Mouse (Mus musculus): ENCODE measurements around the gene Stk11. TPM values are rescaled to one million over a fixed set of nuclear protein-coding genes. Genes with fewer than 3 reads are reported as not detected.

Stk11 gene
- polyA plus RNA-seq, 1 experiment from 2014 or later = 11.7 TPM

DNA sequence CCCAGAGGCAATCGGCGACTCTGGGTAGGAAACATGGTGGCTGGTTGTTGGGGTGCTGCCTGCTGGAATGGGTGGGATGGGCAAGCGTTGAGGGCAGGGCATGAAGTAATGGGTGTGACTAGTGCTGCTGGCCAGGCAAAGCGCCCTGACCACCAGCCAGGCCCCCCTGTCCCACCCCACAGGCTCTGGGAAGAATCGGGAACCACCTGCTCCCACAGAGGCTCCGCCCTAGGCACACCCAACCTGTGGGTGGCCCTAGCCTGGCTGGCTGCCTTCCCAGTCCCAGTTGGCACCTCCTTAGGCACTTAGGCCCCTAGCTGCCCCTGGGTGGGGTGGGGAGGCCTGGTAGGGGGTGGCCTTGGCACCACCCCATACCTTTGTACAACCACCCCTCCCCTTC is 30.3 kb downstream of the Stk11 start:
- Histone ChIP-seq H3K27ac (ENCODE audit: low read depth, low read length) (peak overlapping the region; percentile 97), H3K4me1 (replicated peaks; ENCODE audit: control insufficient read depth, insufficient read depth, low read length) (0 out of 2 replicates have a peak, but pooled peaks cover 5% of the 10 kb centered on the region), H3K36me3 (ENCODE audit: control insufficient read depth, insufficient read depth) (peaks cover 40% of the 10 kb centered on the region), H3K27me3 (replicated peaks; ENCODE audit: control insufficient read depth, insufficient read depth, low read length) (no peaks in the 10 kb centered on the region), H3K9ac (ENCODE audit: low read depth, low read length) (peak overlapping the region; percentile 31; the same call in 1 of the 2 replicates), H3K9me3 (ENCODE audit: control insufficient read depth) (no peaks in the 10 kb centered on the region), H3K4me3 (ENCODE audit: low read depth, low read length) (no peak overlapping the region), H3K4me2 (replicated peaks; ENCODE audit: low read depth) (peak overlapping the region; percentile 86)
- no peak for ATAC-seq
- 47% methylated on average over 6 of the region's 6 CpGs for WGBS
- no peak for TF ChIP-seq CTCF (IDR thresholded peaks at IDR 0.05; ENCODE audit: low read depth)

DNA sequence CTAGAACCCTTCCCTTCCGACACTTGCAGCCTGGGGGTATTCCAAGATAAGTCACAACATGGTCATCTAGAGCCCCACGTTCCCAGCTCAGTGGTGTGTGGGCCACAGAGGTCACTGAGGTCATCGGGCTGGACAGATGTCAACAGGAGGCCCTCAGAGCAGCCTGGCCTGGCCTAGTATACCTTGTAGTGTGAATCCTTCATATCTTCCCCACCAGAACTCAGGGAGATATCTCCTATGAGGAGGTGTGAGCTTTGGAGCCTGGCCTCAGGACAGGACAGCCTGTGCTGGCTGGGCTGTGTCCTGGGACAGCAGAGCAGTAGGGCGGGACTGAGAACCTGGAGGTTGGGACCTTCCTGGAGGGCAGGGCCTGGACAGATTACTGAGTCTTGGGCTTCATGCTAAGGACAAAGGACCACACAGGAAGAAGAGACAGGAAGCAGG is 31.0 kb downstream of the Stk11 start:
- TF ChIP-seq CTCF (IDR thresholded peaks at IDR 0.05; ENCODE audit: low read depth) = no peak
- H3K9me3 ChIP-seq (ENCODE audit: control insufficient read depth) = no peaks in the 10 kb centered on the region
- H3K4me3 ChIP-seq (ENCODE audit: low read depth, low read length) = no peak overlapping the region
- peaks cover 43% of the 10 kb centered on the region for H3K36me3 ChIP-seq (ENCODE audit: control insufficient read depth, insufficient read depth)
- peak overlapping the region; percentile 97 for H3K27ac ChIP-seq (ENCODE audit: low read depth, low read length)
- peak; percentile 5 for ATAC-seq
- H3K4me1 ChIP-seq (replicated peaks; ENCODE audit: control insufficient read depth, insufficient read depth, low read length) = 0 out of 2 replicates have a peak, but pooled peaks cover 5% of the 10 kb centered on the region
- WGBS = 56% methylated on average over 4 of the region's 4 CpGs
- H3K9ac ChIP-seq (ENCODE audit: low read depth, low read length) = 0 out of 2 replicates have a peak overlapping the region, but pooled peaks have one; percentile 31
- H3K27me3 ChIP-seq (replicated peaks; ENCODE audit: control insufficient read depth, insufficient read depth, low read length) = no peaks in the 10 kb centered on the region
- peak overlapping the region; percentile 86 for H3K4me2 ChIP-seq (replicated peaks; ENCODE audit: low read depth)

DNA sequence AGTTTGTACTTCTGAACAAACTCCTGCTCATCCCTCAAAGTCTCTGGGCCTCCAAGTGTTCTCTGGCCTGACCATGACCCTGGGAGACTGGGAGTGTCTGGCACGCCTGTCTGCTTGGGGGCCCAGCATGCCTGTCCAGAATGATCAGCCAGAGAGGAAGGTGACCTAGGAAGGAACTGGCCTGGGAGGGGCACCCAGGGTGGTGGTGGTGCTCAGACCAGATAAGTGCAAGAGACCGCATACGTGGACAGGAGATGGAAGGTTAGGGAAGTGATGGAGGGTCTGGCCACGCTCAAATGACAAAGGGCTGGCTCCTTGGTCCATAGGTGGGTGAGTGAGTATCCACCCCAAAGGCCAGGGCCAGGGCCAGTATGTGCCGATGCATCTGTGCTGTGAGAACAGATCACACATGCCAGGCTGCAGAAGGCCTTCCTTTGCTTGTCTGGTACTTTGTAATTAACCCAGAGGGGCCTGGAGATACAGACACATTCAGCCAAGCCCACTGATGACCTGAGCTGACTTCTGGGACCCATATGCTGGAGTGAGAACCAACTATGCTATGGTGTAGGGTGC is 31.6 kb downstream of the Stk11 start:
- no peaks in the 10 kb centered on the region for H3K9me3 ChIP-seq (ENCODE audit: control insufficient read depth)
- WGBS = 35% methylated on average over 5 of the region's 5 CpGs
- H3K4me1 ChIP-seq (replicated peaks; ENCODE audit: control insufficient read depth, insufficient read depth, low read length) = peaks cover 10% of the 10 kb centered on the region; the same call in 1 of the 2 replicates
- H3K36me3 ChIP-seq (ENCODE audit: control insufficient read depth, insufficient read depth) = peaks cover 48% of the 10 kb centered on the region
- peak overlapping the region; percentile 97 for H3K27ac ChIP-seq (ENCODE audit: low read depth, low read length)
- no peaks in the 10 kb centered on the region for H3K27me3 ChIP-seq (replicated peaks; ENCODE audit: control insufficient read depth, insufficient read depth, low read length)
- no peak for ATAC-seq
- H3K9ac ChIP-seq (ENCODE audit: low read depth, low read length) = no peak overlapping the region
- H3K4me3 ChIP-seq (ENCODE audit: low read depth, low read length) = peak overlapping the region; percentile 95; the same call in 1 of the 2 replicates
- peak overlapping the region; percentile 86 for H3K4me2 ChIP-seq (replicated peaks; ENCODE audit: low read depth)
- TF ChIP-seq CTCF (IDR thresholded peaks at IDR 0.05; ENCODE audit: low read depth) = no peak

DNA sequence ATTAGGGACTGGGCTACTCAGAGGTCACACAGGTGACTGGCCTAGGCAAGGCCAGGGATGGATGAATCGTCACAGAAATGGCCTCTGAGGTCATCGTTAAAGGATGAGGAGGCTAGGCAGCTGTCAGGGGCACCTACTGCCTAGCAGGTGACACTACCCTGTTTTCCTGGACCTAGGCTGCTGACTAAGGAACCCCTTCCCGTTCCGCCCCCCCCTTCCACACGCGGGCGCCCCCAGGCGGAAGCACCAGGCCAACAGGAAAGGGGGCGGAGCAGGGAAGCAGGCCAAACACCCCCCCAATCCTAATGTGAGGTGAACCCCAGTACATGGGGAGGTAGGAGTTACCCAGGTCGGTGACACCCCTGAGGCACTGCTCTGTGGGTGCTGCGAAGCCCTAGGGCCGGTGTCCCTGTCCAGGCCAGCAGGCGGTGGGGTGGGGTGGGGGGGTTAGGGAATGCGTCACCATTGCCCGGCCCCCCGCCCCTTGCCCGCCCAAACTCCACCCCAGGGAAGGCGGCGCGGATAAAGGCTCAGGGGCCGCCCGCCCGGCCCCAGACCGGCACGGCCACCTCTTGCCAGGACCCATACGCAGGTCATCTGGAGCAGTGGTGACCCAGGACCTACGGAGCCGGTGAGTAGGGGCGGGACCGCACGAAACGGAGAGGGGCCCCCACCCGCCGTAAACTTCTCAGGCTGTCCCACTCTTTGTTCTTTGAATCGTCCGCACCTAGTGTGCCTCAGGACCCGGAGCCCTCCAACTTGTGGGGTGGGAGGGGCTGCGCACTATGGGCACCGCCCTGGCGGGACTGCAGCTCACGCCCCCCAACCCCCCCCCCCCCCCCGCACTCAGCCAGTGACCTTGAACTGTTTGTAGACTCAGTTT is 32.4 kb downstream of the Stk11 start, which contains the start of gene Midn:
Gene Midn (plus strand): TSS at position 554 of the 883 bp plus-strand sequence.
- H3K27ac ChIP-seq (ENCODE audit: low read depth, low read length) = peak within 1 kb of the TSS; percentile 97
- ATAC-seq = peak; percentile 50
- peak within 1 kb of the TSS; percentile 95 for H3K4me3 ChIP-seq (ENCODE audit: low read depth, low read length)
- H3K9me3 ChIP-seq (ENCODE audit: control insufficient read depth) = no peaks in the 10 kb centered on the region
- WGBS = 2% methylated on average over 37 of the region's 42 CpGs
- H3K36me3 ChIP-seq (ENCODE audit: control insufficient read depth, insufficient read depth) = peaks cover 50% of the 10 kb centered on the region
- H3K4me1 ChIP-seq (replicated peaks; ENCODE audit: control insufficient read depth, insufficient read depth, low read length) = peaks cover 15% of the 10 kb centered on the region
- H3K9ac ChIP-seq (ENCODE audit: low read depth, low read length) = peak within 1 kb of the TSS; percentile 74
- no peaks in the 10 kb centered on the region for H3K27me3 ChIP-seq (replicated peaks; ENCODE audit: control insufficient read depth, insufficient read depth, low read length)
- peak within 1 kb of the TSS; percentile 86 for H3K4me2 ChIP-seq (replicated peaks; ENCODE audit: low read depth)
- peak; percentile 81 for TF ChIP-seq CTCF (IDR thresholded peaks at IDR 0.05; ENCODE audit: low read depth)

DNA sequence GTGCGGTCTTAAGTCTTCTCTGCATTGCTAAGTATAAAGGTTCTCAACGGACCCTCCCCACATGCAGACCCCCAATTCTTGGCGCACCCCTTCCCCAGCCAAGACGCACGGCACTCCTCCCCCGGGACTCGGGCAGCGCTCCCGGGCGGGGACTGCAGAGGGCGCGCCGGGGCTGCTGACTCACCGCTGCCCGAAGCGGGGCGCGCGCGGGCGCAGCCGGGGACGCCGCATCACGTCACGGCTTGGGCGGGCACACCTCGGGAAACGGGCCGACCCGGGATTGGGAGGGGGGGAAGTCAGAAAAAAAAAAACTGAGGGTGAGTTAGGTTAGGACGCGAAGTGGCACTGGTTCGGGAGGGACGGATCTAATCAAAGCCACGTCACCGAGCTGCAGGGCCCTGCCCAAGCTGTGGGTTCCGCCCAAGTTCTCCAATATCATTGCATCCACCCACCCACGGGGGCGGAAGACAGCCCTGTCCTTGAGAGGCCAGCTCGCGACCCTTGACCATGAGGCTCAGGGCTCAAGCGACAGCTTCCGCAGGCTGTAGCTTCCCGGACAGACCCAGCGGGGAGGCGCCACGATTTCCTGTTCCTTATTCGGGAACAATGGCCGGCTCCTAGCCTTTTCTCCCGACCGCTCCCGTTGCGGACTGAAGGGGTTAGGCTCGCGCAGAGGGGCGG is 33.1 kb downstream of the Stk11 start:
- Histone ChIP-seq H3K36me3 (ENCODE audit: control insufficient read depth, insufficient read depth) (peaks cover 53% of the 10 kb centered on the region), H3K4me1 (replicated peaks; ENCODE audit: control insufficient read depth, insufficient read depth, low read length) (peaks cover 20% of the 10 kb centered on the region), H3K9me3 (ENCODE audit: control insufficient read depth) (no peaks in the 10 kb centered on the region), H3K4me2 (replicated peaks; ENCODE audit: low read depth) (peak overlapping the region; percentile 86), H3K27me3 (replicated peaks; ENCODE audit: control insufficient read depth, insufficient read depth, low read length) (no peaks in the 10 kb centered on the region), H3K27ac (ENCODE audit: low read depth, low read length) (peak overlapping the region; percentile 97), H3K9ac (ENCODE audit: low read depth, low read length) (peak overlapping the region; percentile 74), H3K4me3 (ENCODE audit: low read depth, low read length) (peak overlapping the region; percentile 95)
- peak; percentile 50 for ATAC-seq
- TF ChIP-seq CTCF (IDR thresholded peaks at IDR 0.05; ENCODE audit: low read depth) = peak; percentile 88
- WGBS = under 1% methylated on average over 55 of the region's 57 CpGs
